Mouse (Mus musculus) liver, adult 2 months (tissue): ENCODE results near the gene Numb. TPM values are rescaled to one million over a fixed set of nuclear protein-coding genes. Genes with fewer than 3 reads are reported as not detected.

Source experiments
- DNase-seq: peaks from one replicate; pipeline ENCODE4 v3.0.0-alpha.2; 2011; ENCODE audit warnings: low read depth, low spot score; ENCODE audit errors: extremely low read depth
- H3K27ac ChIP-seq: fragments of 200-500 bp; replicated peaks from 2 replicates; pipeline ENCODE4 v1.5.1; 2012; ENCODE audit warnings: low read depth, mild to moderate bottlenecking, control low read depth, inconsistent platforms, low read length; ENCODE audit not compliant: insufficient read depth
- H3K27me3 ChIP-seq: fragments of 200-500 bp; 2 replicates; pipeline ENCODE4 v1.6.1; 2012; ENCODE audit warnings: mild to moderate bottlenecking, moderate library complexity, low read length, inconsistent platforms; ENCODE audit not compliant: control insufficient read depth, insufficient read depth
- H3K36me3 ChIP-seq: fragments of 200-500 bp; 2 replicates; pipeline ENCODE4 v1.6.1; 2012; ENCODE audit warnings: low read length, inconsistent platforms; ENCODE audit not compliant: control insufficient read depth, insufficient read depth
- H3K4me1 ChIP-seq: fragments of 200-500 bp; 2 replicates; pipeline ENCODE4 v1.6.1; 2011; ENCODE audit warnings: low read length; ENCODE audit not compliant: control insufficient read depth, insufficient read depth
- H3K4me3 ChIP-seq: fragments of 200-500 bp; 2 replicates; pipeline ENCODE4 v1.5.1; 2011; ENCODE audit warnings: low read depth, mild to moderate bottlenecking, control low read depth, low read length, moderate library complexity; ENCODE audit not compliant: insufficient read depth
- H3K79me2 ChIP-seq: fragments of 200-500 bp; 2 replicates; pipeline ENCODE4 v1.6.1; 2012; ENCODE audit warnings: inconsistent platforms, mild to moderate bottlenecking, low read length, moderate library complexity; ENCODE audit not compliant: control insufficient read depth, insufficient read depth
- H3K9ac ChIP-seq: fragments of 200-500 bp; 2 replicates; pipeline ENCODE4 v1.6.1; 2012; ENCODE audit warnings: low read depth, mild to moderate bottlenecking, control low read depth, inconsistent platforms, low read length
- CTCF ChIP-seq: fragments of 200-500 bp; IDR thresholded peaks from 2 replicates; pipeline ENCODE4 v1.5.1; 2011; ENCODE audit warnings: low read depth, low read length, control low read depth
- POLR2A ChIP-seq: fragments of 200-500 bp; IDR thresholded peaks from 2 replicates; pipeline ENCODE4 v1.6.1; 2011; ENCODE audit warnings: low read length, control low read depth; ENCODE audit not compliant: insufficient read depth; ENCODE audit errors: extremely low read depth
- WGBS: fragments of 180-500 bp; shearing (Covaris S2); methylation state at CpG from one replicate; pipeline ENCODE4 v1.1.7; 2018; 5-methylcytosine and 5-hydroxymethylcytosine counted together
- polyA plus RNA-seq: library from polyadenylated mRNA; depleted of rRNA; stranded (reverse); fragments of >200 nt; gene quantifications from 2 replicates; pipeline ENCODE4 v1.2.3, GENCODE M21; 2012
- total RNA-seq: library from RNA; depleted of rRNA; stranded (reverse); fragments of >200 nt; gene quantifications from 2 replicates; pipeline ENCODE4 v1.2.3, GENCODE M21; 2014

Gene Numb
- total and polyA plus RNA-seq, 2 experiments = 20.2 to 46.7 TPM

GRCm38 (mm10) chr12:83816616-83817015, 105.1 kb downstream of the Numb start:
- TF ChIP-seq CTCF (no peak), POLR2A (no peak)
- DNase-seq = peak; percentile 56
- 16% methylated on average over 1 of the region's 1 CpGs for WGBS
- no peak overlapping the region for H3K4me3 ChIP-seq
- peaks cover 6% of the 10 kb centered on the region for H3K4me1 ChIP-seq
- no peak overlapping the region for H3K27ac ChIP-seq
- peaks cover 22% of the 10 kb centered on the region for H3K36me3 ChIP-seq
- H3K9ac ChIP-seq = no peak overlapping the region
- no peaks in the 10 kb centered on the region for H3K27me3 ChIP-seq
- H3K79me2 ChIP-seq = no peaks in the 10 kb centered on the region; the same call in 1 of the 2 replicates

- WGBS = 78% methylated on average over 3 of the region's 3 CpGs
- peaks cover 29% of the 10 kb centered on the region for H3K36me3 ChIP-seq
- H3K79me2 ChIP-seq = no peaks in the 10 kb centered on the region; the same call in 1 of the 2 replicates
- TF ChIP-seq POLR2A = no peak
- no peak for TF ChIP-seq CTCF
- H3K9ac ChIP-seq = no peak overlapping the region
- H3K27me3 ChIP-seq = no peaks in the 10 kb centered on the region
- H3K27ac ChIP-seq = no peak overlapping the region
- peaks cover 6% of the 10 kb centered on the region for H3K4me1 ChIP-seq
- DNase-seq = no peak
- H3K4me3 ChIP-seq = no peak overlapping the region
Observed at GRCm38 (mm10) chr12:83811901-83812300, 109.8 kb downstream of the Numb start.

GRCm38 (mm10) chr12:83803641-83804040, 118.1 kb downstream of the Numb start:
- DNase-seq = no peak
- Histone ChIP-seq H3K4me3 (no peak overlapping the region), H3K4me1 (no peaks in the 10 kb centered on the region), H3K27me3 (no peaks in the 10 kb centered on the region), H3K79me2 (no peaks in the 10 kb centered on the region), H3K9ac (no peak overlapping the region), H3K27ac (no peak overlapping the region), H3K36me3 (peaks cover 86% of the 10 kb centered on the region)
- TF ChIP-seq CTCF (no peak), POLR2A (no peak)
- 64% methylated on average over 7 of the region's 7 CpGs for WGBS

GRCm38 (mm10) chr12:83800943-83801342, 120.8 kb downstream of the Numb start:
- H3K27ac ChIP-seq = no peak overlapping the region
- H3K4me1 ChIP-seq = no peaks in the 10 kb centered on the region
- H3K4me3 ChIP-seq = no peak overlapping the region
- no peak overlapping the region for H3K9ac ChIP-seq
- WGBS = 86% methylated on average over 9 of the region's 9 CpGs
- no peaks in the 10 kb centered on the region for H3K27me3 ChIP-seq
- TF ChIP-seq CTCF (no peak), POLR2A (no peak)
- DNase-seq = no peak
- H3K36me3 ChIP-seq = peaks cover 82% of the 10 kb centered on the region
- H3K79me2 ChIP-seq = no peaks in the 10 kb centered on the region

- Histone ChIP-seq H3K27me3 (no peaks in the 10 kb centered on the region), H3K4me3 (no peak overlapping the region), H3K36me3 (peaks cover 63% of the 10 kb centered on the region), H3K27ac (no peak overlapping the region), H3K4me1 (no peaks in the 10 kb centered on the region), H3K79me2 (no peaks in the 10 kb centered on the region), H3K9ac (no peak overlapping the region)
- WGBS = 97% methylated on average over 5 of the region's 5 CpGs
- no peak for DNase-seq
- TF ChIP-seq CTCF (no peak), POLR2A (no peak)
Observed at GRCm38 (mm10) chr12:83798313-83798712, 123.4 kb downstream of the Numb start.

- H3K27me3 ChIP-seq = no peaks in the 10 kb centered on the region
- no peak for DNase-seq
Observed at GRCm38 (mm10) chr12:83795586-83795985, 126.1 kb downstream of the Numb start.

More at GRCm38 (mm10) chr12:83795586-83795985, 126.1 kb downstream of the Numb start:
- Histone ChIP-seq H3K79me2 (no peaks in the 10 kb centered on the region), H3K9ac (no peak overlapping the region), H3K27ac (no peak overlapping the region), H3K4me3 (no peak overlapping the region), H3K4me1 (peaks cover 17% of the 10 kb centered on the region), H3K36me3 (peaks cover 39% of the 10 kb centered on the region)
- 92% methylated on average over 7 of the region's 7 CpGs for WGBS
- TF ChIP-seq POLR2A (no peak), CTCF (no peak)
